Mouse (Mus musculus) cerebellum, adult 11-12 months (tissue): ENCODE measurements at regions not wholly inside any gene's neighbourhood (a gene's known extent, or its start where the extent isn't known, plus 50 kb on each side); places are given as distances from the start of the nearest gene placed in this dataset.

Experiments
- DNase-seq: peaks from one replicate; pipeline ENCODE4 v3.0.0; 2022

- DNase-seq, result no peak
Measured at GRCm38 (mm10) chr10:96330639-96331487, 194.5 kb downstream of the Gm5426 start.

DNA sequence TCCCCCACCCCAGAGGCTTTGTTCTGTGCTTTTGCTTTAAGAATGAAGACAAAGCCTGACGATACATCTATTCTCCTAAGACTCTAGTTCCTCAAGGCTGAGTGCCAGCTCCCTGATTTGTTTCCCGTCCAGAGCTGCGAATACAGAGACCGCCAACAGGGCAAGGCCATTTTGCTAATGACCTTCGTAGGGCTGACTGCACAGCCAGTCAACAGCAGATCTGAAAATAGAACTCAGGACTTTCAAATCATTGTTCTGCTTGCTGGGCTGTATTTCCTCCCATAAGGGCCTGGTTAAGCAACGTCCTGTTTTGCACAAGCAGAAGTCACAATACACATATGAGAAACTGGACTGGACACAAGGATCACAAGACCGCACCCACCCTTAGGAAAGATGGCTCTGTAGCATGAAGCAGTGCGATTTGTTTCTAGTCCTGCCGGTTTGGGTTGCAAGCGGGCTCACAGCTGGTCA lies 196.4 kb downstream of the Gm5426 start:
- DNase-seq, result no peak

DNA sequence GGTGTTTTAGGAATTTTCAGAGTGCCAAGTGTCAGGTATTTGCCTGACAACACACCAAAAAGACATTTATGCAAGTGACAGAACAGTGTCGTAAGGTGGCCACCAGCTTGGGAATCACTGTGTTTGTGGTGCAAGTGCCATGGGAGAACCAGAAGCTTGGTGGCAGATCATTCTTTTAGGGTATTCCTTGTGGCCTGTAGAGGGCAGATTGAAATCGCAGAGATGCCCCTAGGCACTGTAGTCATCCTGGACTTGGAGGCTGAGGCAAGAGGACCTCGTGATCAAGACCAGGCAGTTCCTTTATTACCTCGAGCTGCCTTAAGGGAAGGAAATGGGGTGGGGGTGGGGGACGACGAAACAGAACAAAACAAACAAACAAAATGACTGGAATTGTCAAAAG lies 196.8 kb downstream of the Gm5426 start:
- DNase-seq, result no peak

DNA sequence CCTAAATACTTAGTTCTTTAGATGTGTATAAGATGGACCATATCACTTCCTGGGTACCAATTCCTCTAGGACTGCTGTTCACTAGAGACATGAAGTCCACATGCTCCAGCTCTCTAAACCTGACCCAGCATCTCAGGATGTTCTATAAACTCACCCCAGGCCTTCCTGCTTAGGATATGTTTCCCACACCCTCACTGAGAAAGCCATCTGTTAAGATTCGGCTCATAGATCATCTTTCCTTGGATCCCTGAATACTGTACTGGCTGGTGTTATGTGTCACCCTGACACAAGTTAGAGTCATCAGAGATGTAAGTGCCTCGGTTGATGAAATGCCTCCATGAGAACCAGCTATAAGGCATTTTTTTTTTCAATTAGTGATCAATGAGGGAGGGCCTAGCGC lies 199.9 kb downstream of the Gm5426 start:
- DNase-seq, result peak; percentile 12

- no peak for DNase-seq
Measured at GRCm38 (mm10) chr10:96337088-96337666, 200.8 kb downstream of the Gm5426 start.

- no peak for DNase-seq
Measured at GRCm38 (mm10) chr10:96337797-96338608, 201.6 kb downstream of the Gm5426 start.

DNA sequence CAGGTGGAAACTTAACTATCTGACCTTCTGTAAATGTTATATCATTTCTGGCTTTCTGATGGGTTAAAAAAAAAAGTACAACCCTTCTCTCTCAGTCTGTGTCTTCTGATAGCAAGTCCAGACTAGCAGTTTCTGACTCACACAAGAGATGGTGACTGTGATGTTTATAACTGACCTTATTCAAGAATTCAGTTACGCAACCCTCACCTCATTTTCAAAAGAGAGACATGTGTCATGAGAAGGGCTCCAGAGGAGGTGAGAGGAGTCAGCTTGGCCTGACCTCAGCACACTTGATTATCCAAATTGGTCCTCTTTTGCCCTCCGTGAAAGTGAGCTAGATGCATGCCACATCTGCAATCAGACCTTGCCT lies 202.2 kb downstream of the Gm5426 start:
- DNase-seq, result no peak

GRCm38 (mm10) chr10:96342476-96342875 lies 206.1 kb downstream of the Gm5426 start:
- no peak for DNase-seq

- DNase-seq, result no peak
Measured at GRCm38 (mm10) chr10:96343666-96344065, 207.3 kb downstream of the Gm5426 start.

GRCm38 (mm10) chr10:96350692-96351091 lies 214.3 kb downstream of the Gm5426 start:
- no peak for DNase-seq

DNA sequence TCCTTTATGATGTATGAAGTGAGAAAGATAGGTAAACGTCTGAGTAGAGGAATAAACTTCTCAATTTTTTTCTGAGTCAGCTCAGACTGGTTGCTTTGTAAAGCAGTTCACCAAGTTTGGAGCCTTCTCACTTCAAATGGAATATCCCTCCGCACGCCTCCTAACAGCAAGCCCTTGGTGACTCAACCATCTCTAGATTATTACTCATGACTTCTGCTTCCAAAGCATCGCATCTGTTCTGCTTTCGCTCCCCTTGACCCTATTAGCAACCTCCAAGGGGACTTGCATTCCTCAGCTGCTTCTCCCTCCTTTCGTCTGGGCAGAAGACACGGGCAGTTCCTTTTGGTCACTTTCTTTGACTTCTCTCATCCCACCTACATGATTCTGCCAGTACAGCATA lies 214.9 kb downstream of the Gm5426 start:
- no peak for DNase-seq

- DNase-seq, result no peak
Measured at GRCm38 (mm10) chr10:96356980-96357624, 220.7 kb downstream of the Gm5426 start.

DNA sequence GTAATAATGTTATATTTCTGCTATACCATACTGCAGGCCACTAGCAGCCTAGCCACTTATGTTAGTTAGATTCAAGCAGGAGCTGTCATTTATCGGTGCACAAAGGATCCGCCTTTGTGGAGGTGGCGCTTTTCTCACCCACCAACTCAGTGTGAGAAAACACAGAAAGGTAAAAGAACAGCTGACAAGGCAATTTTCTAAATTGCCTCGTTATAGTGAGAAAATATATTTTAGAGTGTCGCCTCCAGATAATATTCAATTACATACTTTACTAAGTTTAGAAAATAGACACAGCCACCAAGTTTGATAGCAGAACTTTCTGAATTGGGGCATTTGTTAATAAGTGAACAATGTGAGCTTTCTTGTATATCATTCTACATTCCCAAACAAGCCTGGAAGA lies 221.2 kb downstream of the Gm5426 start:
- DNase-seq, result no peak

- no peak for DNase-seq
Measured at GRCm38 (mm10) chr10:96358984-96359383, 222.6 kb downstream of the Gm5426 start.

GRCm38 (mm10) chr10:96362211-96362610 lies 225.8 kb downstream of the Gm5426 start:
- no peak for DNase-seq

DNA sequence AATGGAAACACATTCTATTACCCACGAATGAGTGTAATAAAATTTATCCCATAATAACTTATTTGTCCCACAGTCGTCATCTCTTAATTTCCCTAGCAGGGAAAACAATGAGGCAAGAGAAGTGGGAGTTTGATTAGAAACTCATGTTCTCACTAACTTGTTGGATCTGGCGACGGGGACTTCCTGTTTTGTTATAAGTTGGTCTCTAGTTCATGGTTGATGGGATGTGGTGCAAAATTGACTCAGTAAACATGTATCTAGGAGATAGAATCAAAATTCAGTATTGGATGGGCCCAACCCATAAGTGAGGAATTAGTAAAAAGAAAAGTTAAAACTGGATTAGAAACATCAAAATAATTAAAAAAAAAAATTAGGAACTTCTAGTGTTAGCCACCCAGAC lies 227.5 kb downstream of the Gm5426 start:
- DNase-seq, result no peak

- no peak for DNase-seq
Measured at GRCm38 (mm10) chr10:96365101-96365500, 228.7 kb downstream of the Gm5426 start.

DNA sequence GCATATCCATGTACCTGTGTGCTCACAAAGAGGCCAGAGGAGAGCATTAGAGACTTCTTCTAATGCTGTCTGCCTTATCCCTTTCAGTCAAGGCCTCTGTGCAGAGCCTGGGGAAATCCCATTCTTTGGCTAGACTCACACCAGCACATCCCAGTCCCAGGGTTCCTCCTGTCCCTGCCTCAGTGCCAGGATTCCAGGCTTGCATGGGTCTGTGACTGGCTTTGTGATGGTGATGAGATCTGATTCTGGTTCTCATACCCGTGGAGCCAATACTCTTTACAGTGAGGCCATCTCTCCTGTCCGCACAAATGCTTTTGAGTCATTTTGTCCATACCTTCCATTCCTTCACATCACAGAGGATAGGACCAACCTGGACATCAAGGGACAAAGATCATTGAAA lies 230.5 kb downstream of the Gm5426 start:
- no peak for DNase-seq

- DNase-seq, result peak; percentile 20
Measured at GRCm38 (mm10) chr10:96370547-96371320, 234.3 kb downstream of the Gm5426 start.

- no peak for DNase-seq
Measured at GRCm38 (mm10) chr10:96371321-96371653, 234.9 kb downstream of the Gm5426 start.

DNA sequence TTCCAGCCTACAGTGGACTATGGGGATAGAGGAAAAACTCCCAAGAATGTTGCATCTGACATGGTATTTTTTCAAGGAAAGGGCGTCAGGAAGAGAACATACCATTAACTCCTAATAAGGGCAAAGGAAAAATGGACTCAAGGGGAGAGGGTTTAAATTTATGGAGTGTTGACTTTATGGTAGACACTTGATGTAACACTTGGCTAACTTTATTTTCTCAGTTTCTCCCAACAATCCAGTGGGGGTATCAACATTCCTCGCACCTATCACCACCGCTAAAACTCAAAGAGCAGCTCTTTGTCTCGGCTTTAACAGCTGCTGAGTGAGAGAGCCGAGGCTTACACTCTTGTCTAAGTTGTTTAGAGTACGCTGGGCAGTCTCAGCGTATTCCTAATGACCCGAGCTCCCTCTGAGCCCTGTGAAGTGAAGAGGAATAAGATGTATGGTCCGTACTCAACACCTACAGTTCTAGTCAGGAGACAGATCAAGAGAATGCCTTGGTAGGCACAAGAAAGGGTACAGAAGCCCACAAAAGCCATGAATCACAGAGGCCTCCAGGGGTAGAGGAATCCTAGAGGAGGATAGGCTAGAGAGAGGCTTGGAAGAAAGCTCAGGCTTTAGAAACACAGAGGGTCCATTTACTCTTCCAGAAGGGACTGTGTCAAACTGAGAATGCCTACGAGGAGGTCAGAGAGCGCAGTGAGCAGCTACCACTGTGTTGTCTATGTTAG lies 236.4 kb downstream of the Gm5426 start:
- no peak for DNase-seq

DNA sequence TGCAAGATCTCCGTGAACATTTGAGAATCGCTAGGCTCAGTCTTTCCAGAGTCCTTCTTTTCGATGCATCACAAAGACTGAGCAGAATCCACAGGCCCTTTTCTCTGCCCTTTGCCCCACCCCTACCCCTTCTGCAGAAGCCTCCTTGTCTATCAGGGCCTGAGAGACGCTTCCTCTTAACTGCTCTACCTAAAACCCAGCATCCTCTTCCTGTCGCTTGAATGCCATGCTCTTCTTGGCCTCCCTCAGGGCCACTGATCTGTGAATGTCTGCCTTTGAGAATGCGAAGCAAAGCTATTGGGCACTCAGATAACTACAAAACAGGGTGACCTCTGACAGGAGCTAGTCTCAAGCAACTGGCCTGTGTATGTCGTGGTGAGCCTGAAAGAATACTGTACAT lies 237.1 kb downstream of the Gm5426 start:
- DNase-seq, result no peak
